Mouse (Mus musculus) heart, embryonic 14.5 days (tissue): Measurements from ENCODE around the gene Armcx3. TPM values are rescaled to one million over a fixed set of nuclear protein-coding genes. Genes with fewer than 3 reads are reported as not detected.
"Not testable (repeated sequence)": the region's sequence is repeated elsewhere in the genome, so short reads cannot be mapped to it uniquely, and the experiment has no call there.

ENCODE experiments used
- ATAC-seq: fragments of 200-750 bp; cut with Nextera tagmentation; 2 replicates; pipeline ENCODE4 v1.8.0; 2017; ENCODE audit warnings: low read depth, moderate TSS enrichment; ENCODE audit not compliant: insufficient number of reproducible peaks, insufficient read depth, low FRiP score
- H3K27ac ChIP-seq, 2 experiments: fragments of 200-500 bp in 1 of 2; fragments of 300-500 bp in 1 of 2; sonication (generic) in 1 of 2; replicated peaks in 1 of 2; 2 replicates each; pipeline ENCODE4 v1.5.1; 2012 to 2014; ENCODE audit warnings: low read depth in 2 of 2, low read length in 2 of 2, control low read depth in 1 of 2, mild to moderate bottlenecking in 1 of 2, mixed read lengths in 1 of 2; ENCODE audit not compliant: control insufficient read depth in 1 of 2, insufficient read depth in 1 of 2
- H3K27me3 ChIP-seq: fragments of 300-500 bp; sonication (generic); 2 replicates; pipeline ENCODE4 v1.6.1; 2014; ENCODE audit warnings: mild to moderate bottlenecking, low read length, control low read depth; ENCODE audit not compliant: control insufficient read depth, insufficient read depth
- H3K36me3 ChIP-seq: fragments of 300-500 bp; sonication (generic); 2 replicates; pipeline ENCODE4 v1.6.1; 2014; ENCODE audit warnings: mild to moderate bottlenecking, control low read depth, low read length, mixed read lengths; ENCODE audit not compliant: control insufficient read depth, insufficient read depth
- H3K4me1 ChIP-seq, 2 experiments: fragments of 200-500 bp in 1 of 2; fragments of 300-500 bp in 1 of 2; sonication (generic) in 1 of 2; 2 replicates each; pipeline ENCODE4 v1.6.1; 2012 to 2014; ENCODE audit warnings: low read length in 2 of 2, control low read depth in 1 of 2, mixed read lengths in 1 of 2; ENCODE audit not compliant: control insufficient read depth in 2 of 2, insufficient read depth in 2 of 2
- H3K4me2 ChIP-seq: fragments of 300-500 bp; sonication (generic); 2 replicates; pipeline ENCODE4 v1.6.1; 2014; ENCODE audit warnings: mild to moderate bottlenecking, low read length
- H3K4me3 ChIP-seq, 2 experiments: fragments of 200-500 bp in 1 of 2; fragments of 300-500 bp in 1 of 2; sonication (generic) in 1 of 2; 2 replicates each; pipeline ENCODE4 v1.5.1; 2012 to 2014; ENCODE audit warnings: low read length in 2 of 2, mild to moderate bottlenecking in 2 of 2, control low read depth in 1 of 2, low read depth in 1 of 2, moderate library complexity in 1 of 2; ENCODE audit not compliant: control insufficient read depth in 1 of 2, insufficient read depth in 1 of 2
- H3K9ac ChIP-seq: fragments of 300-500 bp; sonication (generic); 2 replicates; pipeline ENCODE4 v1.6.1; 2014; ENCODE audit warnings: mild to moderate bottlenecking, low read length
- H3K9me3 ChIP-seq: fragments of 300-500 bp; sonication (generic); 2 replicates; pipeline ENCODE4 v1.6.1; 2016; ENCODE audit warnings: low read length, control low read depth; ENCODE audit not compliant: control insufficient read depth
- WGBS: fragments of 180-500 bp; shearing (Covaris S2); extraction: QIAGEN DNeasy Blood & Tissue Kit; methylation state at CpG from one replicate; pipeline ENCODE4 v1.1.7; 2014; 5-methylcytosine and 5-hydroxymethylcytosine counted together
- microRNA-seq: library from miRNA; unstranded; fragments of <30 nt; microRNA quantifications from one replicate; pipeline ENCODE4, GENCODE M21; 2016
- polyA plus RNA-seq: library from polyadenylated mRNA; unstranded; fragments of >200 nt; fragmentation: Nextera tagmentation; extraction: Ambion mirVana; gene quantifications from 2 replicates; pipeline ENCODE4 v1.2.1, GENCODE M21; 2014

Armcx3 gene
- polyA plus RNA-seq, 1 experiment from 2014 or later: 99.1 TPM

DNA sequence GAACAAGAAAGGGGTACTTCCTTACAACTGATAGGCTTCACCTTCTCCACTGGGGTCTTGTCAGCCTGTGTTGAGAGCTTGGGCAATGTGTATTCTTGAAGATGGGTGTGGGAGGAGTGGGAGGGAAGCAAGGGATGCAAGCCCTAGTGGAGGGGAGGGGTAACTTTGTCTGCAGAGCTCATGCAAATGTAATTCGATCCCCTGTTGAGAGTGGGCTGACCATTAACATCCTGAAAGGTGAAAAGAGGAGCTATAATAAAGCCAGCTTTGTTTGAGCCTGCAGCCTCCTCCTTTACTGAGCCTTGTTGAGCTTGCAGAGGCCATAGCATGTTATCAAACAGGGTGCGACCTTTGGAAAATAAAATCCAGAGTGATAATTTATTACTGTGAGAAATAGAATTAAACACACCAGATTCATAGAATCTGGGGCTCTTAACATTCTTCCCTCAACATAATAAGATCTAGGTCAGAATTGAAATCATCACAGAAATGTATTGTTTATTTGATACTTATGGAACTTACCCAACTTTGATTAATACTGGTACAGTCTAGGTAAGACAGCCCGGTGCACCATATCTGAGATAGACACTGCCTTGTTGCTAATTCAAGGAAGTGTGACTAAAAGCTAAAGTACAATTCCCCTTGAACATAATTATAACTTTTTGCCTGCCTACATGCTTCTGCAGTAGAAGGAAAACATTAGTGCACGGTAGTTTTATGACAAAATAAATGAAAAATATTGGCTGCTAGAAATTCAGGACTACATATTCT lies 7.2 kb downstream of the Armcx3 start:
- ATAC-seq: not testable (repeated sequence)
- 42% methylated on average over 4 of the region's 4 CpGs for WGBS

DNA sequence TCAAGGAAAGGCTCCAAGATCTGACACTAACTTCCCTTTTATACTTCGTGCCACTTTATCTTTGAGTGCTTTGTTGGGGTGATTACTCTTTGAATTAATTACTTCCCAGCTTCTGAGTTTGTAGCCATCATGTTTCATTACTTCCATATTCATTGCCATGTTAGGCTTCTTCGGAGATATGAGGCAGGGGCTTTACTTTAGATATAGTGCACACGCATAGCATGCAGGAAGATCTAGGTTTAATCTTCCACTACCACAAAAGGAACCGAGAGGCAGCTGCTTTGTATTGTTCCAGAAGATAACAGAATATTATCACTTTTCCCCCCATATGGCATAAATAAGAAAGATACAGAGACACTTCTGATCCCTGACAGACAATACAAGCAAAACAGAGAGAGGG lies 31.3 kb downstream of the Armcx3 start:
- Histone ChIP-seq H3K27ac (no peak overlapping the region), H3K4me2 (no peak overlapping the region), H3K36me3 (no peaks in the 10 kb centered on the region), H3K9me3 (no peaks in the 10 kb centered on the region), H3K9ac (no peak overlapping the region), H3K27me3 (no peaks in the 10 kb centered on the region), H3K4me1 (no peaks in the 10 kb centered on the region), H3K4me3 (no peak overlapping the region)
- ATAC-seq: no peak
- 61% methylated on average over 4 of the region's 4 CpGs for WGBS

More for the DNA sequence above, 7.2 kb downstream of the Armcx3 start:
- H3K4me2 ChIP-seq, H3K9me3 ChIP-seq, H3K4me3 ChIP-seq, H3K36me3 ChIP-seq, H3K27me3 ChIP-seq, H3K27ac ChIP-seq, H3K4me1 ChIP-seq, H3K9ac ChIP-seq: not testable (repeated sequence)

DNA sequence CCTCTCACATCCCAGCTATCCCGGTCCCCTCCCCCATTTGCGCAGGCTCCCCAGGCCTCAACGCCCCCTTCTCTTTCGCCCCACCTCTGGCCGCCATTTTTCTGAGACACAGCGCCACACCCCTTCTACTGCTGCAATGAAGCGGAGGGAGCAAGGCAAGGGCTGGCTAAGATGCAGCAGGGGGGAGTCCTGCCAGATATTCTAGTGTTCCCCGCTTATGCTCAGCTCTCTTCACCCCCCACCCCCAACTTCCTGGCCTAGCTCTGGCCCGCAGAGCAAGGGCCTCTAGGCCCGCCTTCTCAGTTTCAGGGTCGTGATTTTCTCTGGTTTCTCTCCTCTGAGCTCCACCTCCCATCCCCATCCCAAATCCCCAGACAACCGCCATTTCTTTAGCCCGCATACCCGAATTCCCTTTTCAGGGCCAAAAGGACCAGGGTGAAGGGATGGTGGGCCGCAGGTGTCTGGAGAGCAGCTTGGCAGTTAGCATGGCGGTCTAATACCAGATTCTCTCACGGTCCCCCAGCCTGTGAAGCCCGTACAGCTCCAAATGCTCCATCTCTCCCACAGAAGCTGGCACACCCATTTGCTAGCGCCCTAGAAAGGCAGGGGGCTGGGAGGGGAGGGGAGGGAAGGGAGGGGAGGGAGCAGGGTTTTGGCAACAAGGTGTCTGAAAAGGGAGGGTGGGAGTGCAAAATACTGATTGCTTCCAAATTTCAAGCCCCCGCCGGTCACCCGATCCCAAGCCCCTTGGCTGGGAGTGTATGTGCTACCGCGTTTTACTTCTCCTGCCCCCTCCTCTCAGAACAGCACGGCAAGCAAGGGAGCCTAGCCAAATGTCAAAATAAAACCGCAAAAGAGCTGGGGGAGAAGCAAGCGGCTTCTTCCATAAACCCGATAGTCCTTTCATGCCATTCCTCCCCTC lies 51.7 kb downstream of the Armcx3 start:
- H3K4me2 ChIP-seq: peak overlapping the region; percentile 63
- peak overlapping the region; percentile 79 for H3K9ac ChIP-seq
- WGBS: 14% methylated on average over 27 of the region's 28 CpGs
- ATAC-seq: peak; percentile 73
- no peaks in the 10 kb centered on the region for H3K9me3 ChIP-seq
- peak overlapping the region; percentile 76 for H3K27ac ChIP-seq
- H3K4me3 ChIP-seq: peak overlapping the region; percentile 58 to 78
- no peaks in the 10 kb centered on the region for H3K27me3 ChIP-seq
- peaks cover 26% of the 10 kb centered on the region for H3K36me3 ChIP-seq
- no peaks in the 10 kb centered on the region; a peak in 2 of 4 replicates for H3K4me1 ChIP-seq

DNA sequence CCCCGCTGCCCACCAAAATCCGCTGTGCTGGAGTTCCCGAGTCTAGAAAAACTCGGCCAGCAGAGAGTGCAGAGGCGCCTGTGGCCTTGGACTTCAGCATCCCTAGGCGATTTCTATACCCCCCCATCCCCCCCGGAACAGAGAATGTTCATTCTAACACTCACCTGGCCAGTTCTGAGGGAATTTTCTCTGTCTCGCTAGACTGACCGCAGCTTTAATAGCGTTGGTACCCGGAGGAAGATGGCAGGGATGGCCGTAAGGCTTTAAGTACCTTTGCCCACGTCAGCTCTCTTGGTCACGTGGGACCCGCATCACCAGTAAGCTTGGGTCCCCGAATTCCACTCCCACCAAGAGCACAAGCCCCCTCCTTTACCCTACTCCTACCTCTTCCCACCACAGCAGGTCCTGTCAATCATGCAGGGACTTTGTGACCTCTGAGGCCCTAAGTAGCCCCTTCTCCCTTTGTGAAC lies 52.4 kb downstream of the Armcx3 start, which contains the start of gene Armcx2:
Gene Armcx2, minus strand, starts transcription at position 467 of the 470 bp plus-strand sequence.
- H3K36me3 ChIP-seq: peaks cover 26% of the 10 kb centered on the region
- peak within 1 kb of the TSS; percentile 58 to 78 for H3K4me3 ChIP-seq
- peak within 1 kb of the TSS; percentile 63 for H3K4me2 ChIP-seq
- WGBS: 11% methylated on average over 16 of the region's 16 CpGs
- peak within 1 kb of the TSS; percentile 76 for H3K27ac ChIP-seq
- ATAC-seq: peak; percentile 78
- H3K9ac ChIP-seq: peak within 1 kb of the TSS; percentile 79
- no peaks in the 10 kb centered on the region; a peak in 2 of 4 replicates for H3K4me1 ChIP-seq
- H3K27me3 ChIP-seq: no peaks in the 10 kb centered on the region
- no peaks in the 10 kb centered on the region for H3K9me3 ChIP-seq

Small RNA genes lying within 50 kb of the gene (microRNA-seq; reads per million reads assigned to microRNA genes)
- not detected for gene Mir7093

Other genes with a start within 250 kb of the Armcx3 start
- 70.6 and 73.9 TPM in 2 replicates for gene Timm8a1, start 214.7 kb upstream of the Armcx3 start, polyA plus RNA-seq
- gene Btk, start 173.0 kb upstream of the Armcx3 start, polyA plus RNA-seq: 0.61 and 0.85 TPM in 2 replicates
- 303 and 361 TPM in 2 replicates for gene Rpl36a, start 170.9 kb upstream of the Armcx3 start, polyA plus RNA-seq
- gene Gla, start 155.5 kb upstream of the Armcx3 start, polyA plus RNA-seq: 2.4 and 3.2 TPM in 2 replicates
- 81.0 and 85.6 TPM in 2 replicates for gene Hnrnph2, start 155.4 kb upstream of the Armcx3 start, polyA plus RNA-seq
- gene Armcx4, start 70.1 kb upstream of the Armcx3 start, polyA plus RNA-seq: 4.5 and 5.0 TPM in 2 replicates
- 36.5 and 39.5 TPM in 2 replicates for gene Armcx1, start 38.6 kb upstream of the Armcx3 start, polyA plus RNA-seq
- 15.0 and 17.7 TPM in 2 replicates for gene Armcx6, start 5.2 kb upstream of the Armcx3 start, polyA plus RNA-seq
- 59.2 and 61.9 TPM in 2 replicates for gene Armcx2, start 52.6 kb downstream of the Armcx3 start, polyA plus RNA-seq
- gene Nxf2, start 208.2 kb downstream of the Armcx3 start, polyA plus RNA-seq: 0.28 and 0.42 TPM in 2 replicates